Mouse (Mus musculus) activated CD4-positive, CD25-positive, alpha-beta regulatory T cell, adult 4 months (primary cell): ENCODE measurements around the gene Rexo4. TPM values are rescaled to one million over a fixed set of nuclear protein-coding genes. Genes with fewer than 3 reads are reported as not detected.

Experiments used
- ATAC-seq: one replicate; pipeline ENCODE4 v1.8.0; 2017
- polyA plus RNA-seq, 2 experiments: library from polyadenylated mRNA; unstranded; fragments of 100-300 nt; shearing (Covaris generic); gene quantifications; one replicate each; pipeline ENCODE4 v1.2.1; 2017

Rexo4 gene
- polyA plus RNA-seq: 10 to 100 TPM; 45.0 to 50.3 TPM

DNA sequence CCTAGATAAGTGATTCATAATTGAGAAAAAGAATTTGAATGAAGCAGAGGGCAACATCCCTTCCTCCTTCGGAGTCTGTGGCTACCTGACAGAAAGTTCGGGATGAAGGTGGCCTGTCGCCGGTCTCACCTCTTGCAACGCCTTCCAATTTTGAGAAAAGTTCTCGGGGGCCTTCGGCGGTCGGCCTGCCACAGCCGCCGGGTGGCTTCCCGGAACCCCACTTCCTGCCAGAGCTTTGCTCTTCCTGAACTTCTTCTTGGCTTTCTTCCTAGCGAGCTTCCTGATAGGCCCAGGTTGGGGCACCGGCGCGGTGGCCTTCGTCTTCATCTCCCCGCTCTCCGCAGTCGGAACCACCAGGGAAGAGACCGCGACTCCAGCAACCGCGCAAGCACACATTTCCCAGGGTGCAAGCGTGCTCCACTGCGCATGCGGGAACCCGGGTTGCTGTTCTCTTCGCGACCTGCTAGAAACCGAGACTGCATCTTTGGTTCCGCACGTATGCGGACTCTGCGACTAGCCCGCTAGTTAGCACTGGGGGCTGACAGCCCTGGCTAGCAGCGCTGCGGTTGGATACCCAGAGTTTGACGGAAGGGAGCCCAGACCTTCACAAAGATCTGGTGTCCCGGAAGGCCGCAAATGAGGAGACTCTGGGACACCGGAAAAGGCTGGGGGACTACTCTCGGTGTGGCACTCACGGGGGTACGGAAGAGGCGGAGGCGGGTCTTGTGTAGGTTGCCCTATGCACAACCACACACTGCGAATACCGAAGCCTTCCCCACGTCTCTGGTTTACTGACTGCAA, at the start of gene Rexo4:
Gene Rexo4, minus strand, starts transcription at position 464 of the 801 bp plus-strand sequence.
- peak; percentile 89 for ATAC-seq

DNA sequence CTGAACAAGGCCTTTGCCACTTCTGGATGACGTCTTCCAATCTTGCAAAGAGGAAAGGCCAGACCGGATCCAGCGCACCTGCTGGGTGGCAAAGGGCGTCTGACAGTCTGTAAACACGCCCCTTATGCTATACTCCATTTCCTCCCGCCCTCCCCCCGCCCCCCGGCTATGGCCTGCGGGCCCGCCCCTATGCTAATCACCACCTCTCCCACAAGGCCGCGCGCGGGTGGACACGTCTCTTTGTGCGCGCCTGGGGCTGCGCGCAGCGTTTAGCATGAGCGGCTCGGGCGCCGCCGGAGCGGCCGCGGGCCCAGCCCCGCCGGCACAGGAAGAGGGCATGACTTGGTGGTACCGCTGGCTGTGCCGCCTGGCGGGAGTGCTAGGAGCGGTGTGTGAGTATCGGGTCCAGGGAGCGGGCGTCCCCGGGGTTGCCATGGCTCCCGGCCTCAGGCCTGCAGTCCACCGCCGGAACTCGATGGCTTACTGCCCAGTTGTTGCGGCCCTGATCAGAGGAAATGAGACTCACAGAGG, 45.6 kb upstream of the Rexo4 start, which contains the start of gene Cacfd1:
Gene Cacfd1, plus strand, starts transcription at position 213 of the 531 bp plus-strand sequence.
- ATAC-seq: peak; percentile 95

GRCm38 (mm10) chr2:27007701-27008100, 43.5 kb upstream of the Rexo4 start:
- no peak for ATAC-seq

DNA sequence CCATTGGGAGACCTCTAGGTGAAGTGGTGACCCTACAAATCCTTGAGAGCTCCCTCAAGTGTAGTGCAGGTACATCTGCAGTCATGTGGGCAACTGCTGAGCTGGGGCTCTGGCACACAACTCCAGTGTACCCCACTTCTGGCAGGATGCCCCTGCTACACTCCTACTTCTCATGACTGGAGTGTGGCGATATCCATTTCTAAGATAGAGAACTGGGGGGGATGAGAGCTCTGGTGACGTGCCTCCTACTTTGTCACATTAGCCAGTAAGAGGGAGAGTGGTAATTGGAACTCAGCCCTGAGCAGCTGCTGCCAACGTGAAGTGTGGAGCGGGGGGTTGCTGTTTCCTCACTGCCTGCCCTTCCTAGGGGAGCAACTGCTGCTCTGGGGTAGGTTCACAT, 42.1 kb upstream of the Rexo4 start:
- ATAC-seq: no peak

DNA sequence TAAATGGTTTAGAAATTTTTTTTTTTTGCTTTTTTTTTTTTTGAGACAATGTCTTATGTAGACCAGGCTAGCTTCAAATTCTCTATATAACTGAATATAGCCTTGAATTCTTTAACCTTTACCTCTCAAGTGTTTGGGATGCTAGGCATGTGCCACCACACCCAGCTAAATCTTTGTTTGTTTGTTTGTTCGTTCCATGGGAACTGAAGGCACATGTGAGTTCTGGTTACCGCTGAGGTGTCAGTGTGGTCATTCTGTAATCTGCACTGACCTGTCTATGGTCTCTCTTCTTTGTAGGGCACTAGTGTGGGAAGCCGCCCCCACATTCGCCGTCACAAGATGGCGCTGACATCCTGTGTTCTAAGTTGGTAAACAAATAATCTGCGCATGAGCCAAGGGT, 33.8 kb upstream of the Rexo4 start:
- no peak for ATAC-seq

- ATAC-seq: no peak
These were observed 33.3 kb upstream of the Rexo4 start for GRCm38 (mm10) chr2:26997498-26997897.

DNA sequence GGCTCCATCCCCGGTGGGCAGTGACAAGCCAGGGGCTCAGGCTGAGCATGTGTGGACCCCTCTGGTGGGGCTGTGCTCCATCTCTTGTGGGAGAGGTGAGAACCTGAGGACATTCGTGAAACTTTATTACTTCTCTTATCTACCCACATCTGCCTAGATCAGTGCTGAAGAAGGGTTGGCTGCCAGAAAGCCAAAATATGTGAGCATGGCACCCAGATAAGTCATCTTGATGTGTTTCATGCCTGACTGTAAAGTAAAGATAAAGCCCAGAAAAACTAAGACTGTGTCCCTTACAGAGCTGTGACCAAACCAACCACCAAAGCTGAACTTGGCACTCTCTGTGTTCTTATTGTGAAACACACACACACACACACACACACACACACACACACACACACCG, 29.8 kb upstream of the Rexo4 start:
- ATAC-seq: no peak

DNA sequence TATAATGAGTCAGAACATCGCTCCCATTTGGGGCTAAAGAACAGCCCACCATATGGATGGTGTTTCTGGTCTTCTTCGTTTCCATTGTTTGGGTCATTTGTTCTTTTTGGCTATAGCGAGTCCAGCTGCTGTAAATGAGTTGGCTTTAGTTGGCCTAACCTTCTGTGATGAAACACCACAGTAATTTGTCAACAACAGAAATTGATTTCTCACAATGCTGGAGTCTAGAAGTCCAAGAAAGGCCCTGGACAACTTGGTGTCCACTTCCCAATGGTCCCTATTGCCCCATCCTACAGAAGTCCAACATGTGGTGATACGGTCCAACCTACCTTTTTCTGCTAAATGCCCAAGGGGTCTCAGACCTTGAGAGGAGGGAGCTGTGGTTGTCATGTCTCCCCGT, 20.5 kb upstream of the Rexo4 start:
- no peak for ATAC-seq

DNA sequence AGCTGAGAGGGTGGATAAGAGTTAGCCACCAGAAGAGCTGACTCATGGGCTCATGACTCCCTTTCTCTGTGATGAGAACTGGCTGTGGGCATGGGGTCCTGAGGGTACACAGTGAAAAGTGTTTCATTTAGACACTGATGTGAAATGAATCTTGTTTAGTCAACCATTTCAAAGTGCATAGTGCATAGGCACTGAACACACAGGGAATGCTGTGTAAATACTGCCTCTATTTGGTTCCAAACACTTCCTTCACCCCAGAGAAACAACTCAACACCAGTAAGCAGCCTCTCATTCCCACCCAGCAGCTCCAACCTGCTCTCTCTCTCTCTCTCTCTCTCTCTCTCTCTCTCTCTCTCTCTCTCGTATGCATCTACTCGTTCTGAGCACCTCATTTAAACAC, 20.0 kb upstream of the Rexo4 start:
- no peak for ATAC-seq

DNA sequence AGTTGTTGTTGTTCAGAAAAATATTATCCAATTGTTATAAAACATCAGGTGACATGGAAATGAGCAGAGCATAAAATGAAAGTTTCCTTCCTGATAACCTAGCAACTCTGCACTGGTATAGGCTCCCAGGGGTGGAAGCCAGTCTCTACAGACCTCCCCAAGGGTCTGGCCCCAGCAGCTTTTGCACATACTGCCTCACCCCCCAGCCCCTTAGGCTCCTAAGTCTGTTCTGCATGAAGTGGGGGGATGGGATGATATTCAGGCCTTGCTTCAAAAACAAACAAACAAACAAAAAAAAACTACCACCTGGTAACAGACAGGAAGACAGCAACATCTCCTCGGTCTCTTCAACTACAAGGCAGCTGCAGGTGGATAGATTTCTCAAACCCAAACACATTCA, 16.2 kb upstream of the Rexo4 start:
- ATAC-seq: no peak

GRCm38 (mm10) chr2:26973960-26974359, 9.8 kb upstream of the Rexo4 start:
- no peak for ATAC-seq

- ATAC-seq: no peak
These were observed 8.9 kb upstream of the Rexo4 start, which contains the start of gene Adamts13 for GRCm38 (mm10) chr2:26973116-26973515. Adamts13 (plus strand) TSS chr2:26973416.

- no peak for ATAC-seq
These were observed 3.1 kb upstream of the Rexo4 start for GRCm38 (mm10) chr2:26967262-26967661.

GRCm38 (mm10) chr2:26964724-26965370, 661 bp upstream of the Rexo4 start:
- no peak for ATAC-seq

- ATAC-seq: no peak
These were observed 3.4 kb downstream of the Rexo4 start for GRCm38 (mm10) chr2:26960756-26961155.

DNA sequence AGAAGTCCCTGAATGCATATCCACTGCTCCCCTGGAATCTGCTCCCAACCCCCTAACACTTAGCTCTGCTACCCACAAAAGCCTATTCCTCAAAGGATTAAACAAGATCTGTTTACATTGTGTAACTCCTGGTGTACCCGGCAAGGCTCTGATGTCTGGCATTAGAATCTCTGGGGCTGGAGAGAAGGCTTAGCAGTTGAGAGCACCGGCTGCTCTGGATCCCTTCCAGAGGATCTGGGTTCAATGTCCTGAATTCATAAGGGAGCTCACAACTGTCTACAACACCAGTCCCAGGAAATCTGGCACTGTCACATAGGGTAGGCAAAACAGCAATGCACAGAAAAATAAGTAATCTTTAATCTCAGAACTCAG, 6.7 kb downstream of the Rexo4 start:
- no peak for ATAC-seq

DNA sequence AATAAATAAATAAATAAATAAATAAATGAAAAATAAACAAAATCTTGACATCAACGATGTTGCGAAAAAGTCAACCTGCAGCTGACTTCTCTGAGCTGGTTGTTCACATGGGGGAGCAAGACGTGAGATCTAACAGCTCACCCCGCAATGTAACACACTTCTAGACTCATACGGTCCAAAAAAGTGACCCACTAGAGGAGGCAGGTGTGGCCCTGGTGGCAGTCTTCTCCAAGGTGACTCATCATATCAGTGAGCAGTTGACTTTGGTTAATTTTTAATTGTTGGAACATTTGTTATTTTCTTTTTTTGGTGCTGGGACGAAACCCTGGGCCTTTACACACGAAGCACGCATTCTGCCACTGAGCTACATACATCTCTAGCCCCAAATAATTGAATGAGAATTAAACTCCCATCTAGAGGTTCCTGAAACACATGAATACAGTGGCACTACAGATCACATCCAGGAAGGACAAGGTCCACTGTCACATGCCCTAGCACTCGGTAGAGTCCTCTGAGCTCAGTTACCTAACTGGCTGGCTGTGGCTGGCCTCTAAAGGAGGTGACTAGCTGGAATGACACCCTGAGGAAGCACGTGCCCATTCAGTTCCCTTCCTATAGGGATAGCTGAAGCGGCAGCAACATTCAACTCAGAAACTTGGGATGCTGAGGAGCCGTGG, 7.2 kb downstream of the Rexo4 start:
- ATAC-seq: no peak

GRCm38 (mm10) chr2:26954735-26955395, 9.3 kb downstream of the Rexo4 start:
- ATAC-seq: no peak

DNA sequence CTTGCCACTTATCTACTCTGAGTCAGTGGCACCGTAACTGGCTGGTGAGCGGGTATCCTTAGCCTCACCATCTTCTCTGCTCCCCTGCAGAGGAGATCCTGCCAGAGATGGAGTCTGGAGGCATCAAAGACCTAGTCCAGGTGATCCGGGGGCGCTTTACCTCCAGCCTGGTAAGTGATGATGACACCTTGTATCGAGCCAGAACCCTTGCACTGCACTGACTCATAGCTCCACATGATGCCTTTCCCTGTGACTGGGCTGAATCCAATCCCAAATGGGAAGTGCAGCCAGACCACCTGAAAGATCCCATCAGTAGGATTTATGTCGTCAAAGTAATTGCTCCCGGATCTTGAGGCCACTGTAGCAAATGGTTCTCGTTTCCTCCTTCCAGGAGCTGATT, 11.3 kb downstream of the Rexo4 start:
- ATAC-seq: no peak

- no peak for ATAC-seq
These were observed 12.0 kb downstream of the Rexo4 start for GRCm38 (mm10) chr2:26952193-26952592.

DNA sequence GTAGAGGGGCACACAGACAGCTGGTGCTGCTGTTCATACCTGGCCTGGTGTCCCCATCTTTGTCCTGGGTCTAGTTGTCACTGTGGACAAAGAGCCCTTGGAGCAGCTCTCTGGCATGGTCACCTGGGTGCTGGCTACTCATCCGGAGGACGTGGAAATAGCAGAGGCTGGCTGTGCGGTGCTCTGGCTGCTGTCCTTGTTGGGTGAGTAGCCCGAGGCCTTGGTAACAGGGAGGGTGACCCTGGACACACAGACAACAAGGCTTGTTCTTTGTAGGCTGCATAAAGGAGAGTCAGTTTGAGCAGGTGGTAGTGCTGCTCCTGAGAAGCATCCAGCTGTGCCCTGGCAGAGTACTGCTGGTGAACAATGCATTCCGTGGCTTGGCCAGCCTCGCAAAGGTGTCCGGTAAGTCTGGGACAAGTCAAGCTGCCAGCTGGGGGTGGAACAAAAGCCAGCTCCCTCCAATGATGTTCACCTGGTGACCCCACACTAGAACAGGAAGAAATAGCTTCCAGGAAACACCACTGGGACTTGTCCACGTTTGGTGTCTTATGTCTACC, 12.8 kb downstream of the Rexo4 start:
- no peak for ATAC-seq

- ATAC-seq: no peak
These were observed 13.8 kb downstream of the Rexo4 start for GRCm38 (mm10) chr2:26950411-26950810.
